Mouse (Mus musculus) T-helper 17 cell (primary cell): ENCODE measurements around the gene Gm9958.

Experiments used
- in situ Hi-C, 2 experiments: fragments of 300-600 bp; cut with MboI, MseI; formaldehyde crosslinking; loops; 1 replicate in 1 of 2; 2 replicates in 1 of 2; pipeline ENCODE4 v1.15.1; 2025; ENCODE audit warnings: high pct_unique_total_duplicates in 2 of 2

The Gm9958 gene

GRCm38 (mm10) chr5:90396817-90397216 lies 29.8 kb downstream of the Gm9958 start:
- in situ Hi-C loops = loop anchor here in 1 of 2 experiments (25.0 kb wide), 1 partner anchor 540 kb away; the partner anchor contains the start of gene Mthfd2l

DNA sequence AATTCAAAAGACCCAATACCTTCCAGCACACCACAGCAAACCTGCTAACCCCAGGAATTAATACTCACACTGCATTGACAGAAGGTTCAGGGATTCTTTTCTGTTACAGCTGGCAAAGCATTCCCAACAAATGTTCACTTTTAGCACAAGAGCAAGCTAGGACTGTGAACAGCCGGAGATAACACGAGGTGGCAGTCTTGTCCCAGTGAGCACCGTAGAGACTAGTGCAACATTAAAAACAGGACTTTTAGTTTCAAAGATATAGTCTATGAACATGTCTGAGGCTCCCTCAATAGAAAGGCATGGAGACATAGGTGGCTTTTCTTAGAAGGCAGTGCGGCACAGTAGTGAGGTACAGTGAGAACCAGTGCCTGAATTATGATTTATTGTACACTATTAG lies 38.2 kb downstream of the Gm9958 start:
- in situ Hi-C loops = no loop called here

GRCm38 (mm10) chr5:90414142-90414924 lies 47.3 kb downstream of the Gm9958 start:
- in situ Hi-C loops = no loop called here

GRCm38 (mm10) chr5:90414925-90415295 lies 47.9 kb downstream of the Gm9958 start:
- in situ Hi-C loops = no loop called here
